In the genomic region with DNA sequence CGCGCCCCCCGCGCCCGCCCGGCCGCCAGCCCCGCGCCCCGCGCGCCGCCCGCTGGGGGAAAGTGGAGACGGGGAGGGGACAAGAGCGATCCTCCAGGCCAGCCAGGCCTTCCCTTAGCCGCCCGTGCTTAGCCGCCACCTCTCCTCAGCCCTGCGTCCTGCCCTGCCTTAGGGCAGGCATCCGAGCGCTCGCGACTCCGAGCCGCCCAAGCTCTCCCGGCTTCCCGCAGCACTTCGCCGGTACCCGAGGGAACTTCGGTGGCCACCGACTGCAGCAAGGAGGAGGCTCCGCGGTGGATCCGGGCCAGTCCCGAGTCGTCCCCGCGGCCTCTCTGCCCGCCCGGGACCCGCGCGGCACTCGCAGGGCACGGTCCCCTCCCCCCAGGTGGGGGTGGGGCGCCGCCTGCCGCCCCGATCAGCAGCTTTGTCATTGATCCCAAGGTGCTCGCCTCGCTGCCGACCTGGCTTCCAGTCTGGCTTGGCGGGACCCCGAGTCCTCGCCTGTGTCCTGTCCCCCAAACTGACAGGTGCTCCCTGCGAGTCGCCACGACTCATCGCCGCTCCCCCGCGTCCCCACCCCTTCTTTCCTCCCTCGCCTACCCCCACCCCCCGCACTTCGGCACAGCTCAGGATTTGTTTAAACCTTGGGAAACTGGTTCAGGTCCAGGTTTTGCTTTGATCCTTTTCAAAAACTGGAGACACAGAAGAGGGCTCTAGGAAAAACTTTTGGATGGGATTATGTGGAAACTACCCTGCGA, we compare ENCODE assay signal across 7 mouse cellular contexts. TPM values are rescaled to one million over a fixed set of nuclear protein-coding genes. Genes with fewer than 3 reads are reported as not detected.
DNase-seq lines count a peak whose midpoint lies in the region; ATAC-seq and TF ChIP-seq lines count a peak whose summit lies in the region.

No protein-coding gene starts in this region.

- intact Hi-C loops in gastrocnemius, postnatal 36 days (cut with DNase I): loop anchor here (5.0 kb wide), 1 partner anchor 79 kb away; no protein-coding TSS in a partner anchor
- intact Hi-C loops in left cerebral cortex, postnatal 4 days (cut with DNase I): loop anchor here (5.0 to 10.0 kb wide), 2 partner anchors 746 to 888 kb away; no protein-coding TSS in a partner anchor

- ATAC-seq in intestine, embryonic 16.5 days: peak; percentile 95
- ATAC-seq in midbrain, embryonic 11.5 days (ENCODE audit: low FRiP score): peak; percentile 94

- H3K9ac ChIP-seq in intestine, embryonic 16.5 days (ENCODE audit: low read depth, low read length): peak overlapping the region; percentile 86
- H3K9ac ChIP-seq in midbrain, embryonic 11.5 days (ENCODE audit: low read length): peak overlapping the region; percentile 74

- H3K36me3 ChIP-seq in intestine, embryonic 16.5 days (ENCODE audit: control insufficient read depth, insufficient read depth, low read length): no peaks in the 10 kb centered on the region
- no peaks in the 10 kb centered on the region for H3K36me3 ChIP-seq in midbrain, embryonic 11.5 days (ENCODE audit: control insufficient read depth, insufficient read depth, low read length)
- H3K36me3 ChIP-seq in small intestine, adult 2 months (ENCODE audit: control insufficient read depth, insufficient read depth, low read length): no peaks in the 10 kb centered on the region

- TF ChIP-seq POLR2A in cortical plate, adult 2 months (IDR thresholded peaks at IDR 0.05; ENCODE audit: extremely low read depth, insufficient read depth, low read length): no peak
- no peak for TF ChIP-seq POLR2A in small intestine, adult 2 months (IDR thresholded peaks at IDR 0.05; ENCODE audit: low read depth, low read length)

- under 1% methylated on average over 53 of the region's 68 CpGs for WGBS in intestine, embryonic 16.5 days
- under 1% methylated on average over 51 of the region's 68 CpGs for WGBS in midbrain, embryonic 11.5 days
- WGBS in small intestine, adult 2 months: 2% methylated on average over 67 of the region's 68 CpGs

- no peaks in the 10 kb centered on the region for H3K27me3 ChIP-seq in intestine, embryonic 16.5 days (replicated peaks; ENCODE audit: control insufficient read depth, insufficient read depth, low read length)
- no peaks in the 10 kb centered on the region for H3K27me3 ChIP-seq in midbrain, embryonic 11.5 days (ENCODE audit: control insufficient read depth, insufficient read depth, low read length)
- H3K27me3 ChIP-seq in small intestine, adult 2 months (ENCODE audit: control insufficient read depth, insufficient read depth, low read length): peaks cover 12% of the 10 kb centered on the region

- H3K4me3 ChIP-seq in cortical plate, adult 2 months (ENCODE audit: insufficient read depth, low read length): peak overlapping the region; percentile 93
- peak overlapping the region; percentile 79 for H3K4me3 ChIP-seq in intestine, embryonic 16.5 days (ENCODE audit: low read length)
- peak overlapping the region; percentile 70 for H3K4me3 ChIP-seq in midbrain, embryonic 11.5 days (ENCODE audit: low read depth, low read length)
- peak overlapping the region; percentile 93 for H3K4me3 ChIP-seq in small intestine, adult 2 months (ENCODE audit: low read depth, low read length)

- no peaks in the 10 kb centered on the region for H3K9me3 ChIP-seq in intestine, embryonic 16.5 days (ENCODE audit: control insufficient read depth, low read length)
- H3K9me3 ChIP-seq in midbrain, embryonic 11.5 days (ENCODE audit: control insufficient read depth, low read length): no peaks in the 10 kb centered on the region

- peak overlapping the region; percentile 88; the same call in 1 of the 2 replicates for H3K27ac ChIP-seq in cortical plate, adult 2 months (ENCODE audit: insufficient read depth, low read length)
- peak overlapping the region; percentile 82 for H3K27ac ChIP-seq in intestine, embryonic 16.5 days (ENCODE audit: low read length)
- H3K27ac ChIP-seq in midbrain, embryonic 11.5 days (ENCODE audit: low read depth, low read length): peak overlapping the region; percentile 50; the same call in 1 of the 2 replicates
- H3K27ac ChIP-seq in small intestine, adult 2 months (ENCODE audit: insufficient read depth, low read depth, low read length): peak overlapping the region; percentile 4

- H3K4me1 ChIP-seq in cortical plate, adult 2 months (ENCODE audit: control insufficient read depth, insufficient read depth, low read length): peaks cover 2% of the 10 kb centered on the region; the same call in 1 of the 2 replicates
- H3K4me1 ChIP-seq in intestine, embryonic 16.5 days (ENCODE audit: control insufficient read depth, insufficient read depth, low read length): peaks cover 8% of the 10 kb centered on the region
- H3K4me1 ChIP-seq in midbrain, embryonic 11.5 days (ENCODE audit: control insufficient read depth, insufficient read depth, low read length): 0 out of 2 replicates have a peak, but pooled peaks cover 2% of the 10 kb centered on the region
- peaks cover 5% of the 10 kb centered on the region for H3K4me1 ChIP-seq in small intestine, adult 2 months (ENCODE audit: control insufficient read depth, insufficient read depth, insufficient read length, low read length)

- TF ChIP-seq CTCF in cortical plate, adult 2 months (IDR thresholded peaks at IDR 0.05; ENCODE audit: extremely low read depth, insufficient read depth, low read length): no peak
- no peak for TF ChIP-seq CTCF in small intestine, adult 2 months (IDR thresholded peaks at IDR 0.05; ENCODE audit: extremely low read depth, insufficient read length, insufficient replicate concordance, low read depth, low read length)

- H3K4me2 ChIP-seq in intestine, embryonic 16.5 days (ENCODE audit: low read depth, low read length): peak overlapping the region; percentile 93
- peak overlapping the region; percentile 90 for H3K4me2 ChIP-seq in midbrain, embryonic 11.5 days

- peak; percentile 83 for DNase-seq in adrenal gland, adult 2 months
- DNase-seq in gastrocnemius, postnatal 36 days: peak; percentile 10 to 51
- DNase-seq in left cerebral cortex, postnatal 4 days: peak; percentile 80
- peak; percentile 93 for DNase-seq in midbrain, embryonic 11.5 days (ENCODE audit: low spot score, missing footprints)

RNA-seq across cellular contexts. Expression of a gene that starts 0.5 kb away (rescaled TPM):
- total RNA-seq in adrenal gland, adult 2 months (2021): 10 to 100 TPM in 1 of 2 experiments, 1 to 10 TPM in 1; 6.0 to 11.3 TPM
- polyA plus RNA-seq in adrenal gland, adult 2 months (2012; rRNA removed): 4.1 and 4.9 TPM in 2 replicates
- 4.6 and 4.9 TPM in 2 replicates for polyA plus RNA-seq in cortical plate, adult 2 months (2012; rRNA removed)
- 1 to 10 TPM; 1.3 to 1.6 TPM for total RNA-seq in gastrocnemius, postnatal 36 days (2021)
- polyA plus RNA-seq in intestine, embryonic 16.5 days (2015; fragmentation: Nextera tagmentation; extraction: Ambion mirVana): 9.0 and 9.2 TPM in 2 replicates
- total RNA-seq in left cerebral cortex, postnatal 4 days (2021): 10 to 100 TPM; 12.9 to 14.0 TPM
- 7.1 and 7.2 TPM in 2 replicates for polyA plus RNA-seq in midbrain, embryonic 11.5 days (2014; fragmentation: Nextera tagmentation; extraction: Ambion mirVana)
- 2.3 and 2.5 TPM in 2 replicates for polyA plus RNA-seq in small intestine, adult 2 months (2012; rRNA removed)

Comparison
In these comparisons a context has a peak if more than half of its experiments do, and no peak if none do; other contexts are left out.
1. Peak in every context shown above with its lines: DNase-seq, ATAC-seq, H3K4me3 ChIP-seq and H3K27ac ChIP-seq.
2. DNase-seq: peak in every context shown above with its lines; median percentile 93 in midbrain, embryonic 11.5 days; 83 in adrenal gland, adult 2 months; 80 in left cerebral cortex, postnatal 4 days; 30 in gastrocnemius, postnatal 36 days.
3. H3K27ac ChIP-seq: peak in every context shown above with its lines; median percentile 88 in cortical plate, adult 2 months; 82 in intestine, embryonic 16.5 days; 50 in midbrain, embryonic 11.5 days; 4 in small intestine, adult 2 months.